Mouse (Mus musculus) lung, adult 2 months (tissue): ENCODE results near the gene Zfp282.

Source experiments
- CTCF ChIP-seq: fragments of 200-500 bp; IDR thresholded peaks from 2 replicates; pipeline ENCODE4 v1.5.1; 2011; ENCODE audit warnings: mild to moderate bottlenecking, low read length, control low read depth; ENCODE audit not compliant: insufficient read depth
- POLR2A ChIP-seq: fragments of 200-500 bp; IDR thresholded peaks from 2 replicates; pipeline ENCODE4 v1.6.1; 2011; ENCODE audit warnings: low read depth, mild to moderate bottlenecking, control low read depth, low read length, borderline replicate concordance; ENCODE audit errors: extremely low read depth

- TF ChIP-seq CTCF (no peak), POLR2A (peak; percentile 79; the same call in 1 of the 2 replicates)
Measured at GRCm38 (mm10) chr6:47953191-47953726, 76.3 kb downstream of the Zfp282 start, which contains the start of gene Zfp956.
